Mouse (Mus musculus) CH12.LX (cell line): ENCODE measurements around the gene Fgf22. TPM values are rescaled to one million over a fixed set of nuclear protein-coding genes. Genes with fewer than 3 reads are reported as not detected.

ENCODE experiments used
- DNase-seq: peaks from one replicate; pipeline ENCODE4 v3.0.0-alpha.2; 2013; ENCODE audit errors: extremely low read depth
- H3K27ac ChIP-seq: 2 replicates; pipeline ENCODE4 v1.5.1; 2012; ENCODE audit warnings: low read depth, mild to moderate bottlenecking, control low read depth, moderate library complexity; ENCODE audit not compliant: insufficient read depth
- H3K27me3 ChIP-seq: replicated peaks from 2 replicates; pipeline ENCODE3; 2012; ENCODE audit warnings: inconsistent platforms
- H3K36me3 ChIP-seq, 2 experiments: replicated peaks in 1 of 2; 2 replicates each; pipeline versions ENCODE3 to v1.6.1; 2012; ENCODE audit warnings: inconsistent platforms in 1 of 2, low read length in 1 of 2, mild to moderate bottlenecking in 1 of 2, mixed read lengths in 1 of 2, moderate library complexity in 1 of 2; ENCODE audit not compliant: control insufficient read depth in 1 of 2, insufficient read depth in 1 of 2
- H3K4me1 ChIP-seq, 2 experiments: 2 replicates each; pipeline ENCODE4 v1.6.1; 2012; ENCODE audit warnings: inconsistent platforms in 1 of 2, moderate library complexity in 1 of 2; ENCODE audit not compliant: insufficient read depth in 2 of 2, control insufficient read depth in 1 of 2
- H3K4me2 ChIP-seq: 2 replicates; pipeline ENCODE4 v1.6.1; 2012; ENCODE audit warnings: low read depth, mild to moderate bottlenecking, control low read depth; ENCODE audit not compliant: poor library complexity, insufficient read depth, severe bottlenecking
- H3K4me3 ChIP-seq, 3 experiments: fragments of 150-350 bp in 1 of 3; sonication (generic) in 1 of 3; replicated peaks in 1 of 3; 2 replicates each; pipeline versions ENCODE3 to v1.5.1; 2011 to 2012; ENCODE audit warnings: low read depth in 2 of 3, low read length in 2 of 3, mild to moderate bottlenecking in 2 of 3, moderate library complexity in 2 of 3, control low read depth in 1 of 3, improper control_type of control experiment in 1 of 3, inconsistent platforms in 1 of 3, mixed read lengths in 1 of 3; ENCODE audit not compliant: poor library complexity in 1 of 3
- H3K79me2 ChIP-seq: replicated peaks from 2 replicates; pipeline ENCODE4 v1.6.1; 2012; ENCODE audit warnings: mild to moderate bottlenecking, moderate library complexity; ENCODE audit not compliant: control insufficient read depth, poor library complexity, insufficient read depth, severe bottlenecking; ENCODE audit errors: extremely low read depth
- H3K9ac ChIP-seq: 2 replicates; pipeline ENCODE4 v1.6.1; 2012; ENCODE audit warnings: low read depth, mild to moderate bottlenecking, control low read depth, moderate library complexity; ENCODE audit not compliant: insufficient read depth
- H3K9me3 ChIP-seq: replicated peaks from 2 replicates; pipeline ENCODE3; 2012; ENCODE audit warnings: low read length, inconsistent platforms, mixed read lengths
- CTCF ChIP-seq, 2 experiments: IDR thresholded peaks in 1 of 2; conservative IDR thresholded peaks in 1 of 2; 2 replicates each; pipeline ENCODE4 v1.5.1; 2011 to 2012; ENCODE audit warnings: low read depth in 2 of 2, low read length in 2 of 2, improper control_type of control experiment in 1 of 2, inconsistent platforms in 1 of 2, mild to moderate bottlenecking in 1 of 2, moderate library complexity in 1 of 2
- GABPA ChIP-seq: IDR thresholded peaks from 2 replicates; pipeline ENCODE4 v1.6.1; 2012; ENCODE audit warnings: low read depth, low read length, improper control_type of control experiment, inconsistent platforms; ENCODE audit not compliant: insufficient replicate concordance
- IRF4 ChIP-seq: IDR thresholded peaks from 2 replicates; pipeline ENCODE4 v1.6.1; 2014; ENCODE audit warnings: low read depth, mild to moderate bottlenecking, inconsistent platforms, low read length, improper control_type of control experiment
- JUN ChIP-seq: IDR thresholded peaks from 2 replicates; pipeline ENCODE4 v1.6.1; 2011; ENCODE audit warnings: low read depth, mild to moderate bottlenecking, low read length, improper control_type of control experiment, moderate library complexity; ENCODE audit not compliant: insufficient read depth
- MAFK ChIP-seq: IDR thresholded peaks from 2 replicates; pipeline ENCODE4 v1.6.1; 2011; ENCODE audit warnings: low read length, improper control_type of control experiment; ENCODE audit not compliant: insufficient replicate concordance
- MEF2A ChIP-seq: IDR thresholded peaks from 2 replicates; pipeline ENCODE4 v1.6.1; 2014; ENCODE audit warnings: low read depth, mild to moderate bottlenecking, inconsistent platforms, low read length, improper control_type of control experiment, borderline replicate concordance
- NRF1 ChIP-seq: IDR thresholded peaks from 2 replicates; pipeline ENCODE4 v1.6.1; 2014; ENCODE audit warnings: low read depth, mild to moderate bottlenecking, inconsistent platforms, low read length, improper control_type of control experiment, moderate library complexity
- POLR2A ChIP-seq: IDR thresholded peaks from 2 replicates; pipeline ENCODE4 v1.6.1; 2011; ENCODE audit warnings: low read depth, mild to moderate bottlenecking, improper control_type of control experiment, low read length
- RAD21 ChIP-seq: IDR thresholded peaks from 2 replicates; pipeline ENCODE4 v1.6.1; 2011; ENCODE audit warnings: low read depth, mild to moderate bottlenecking, low read length, improper control_type of control experiment, moderate library complexity
- RCOR1 ChIP-seq: conservative IDR thresholded peaks from 2 replicates; pipeline ENCODE4 v1.6.1; 2012; ENCODE audit warnings: low read depth, mild to moderate bottlenecking, inconsistent platforms, low read length, improper control_type of control experiment
- SMC3 ChIP-seq: IDR thresholded peaks from 2 replicates; pipeline ENCODE4 v1.6.1; 2011; ENCODE audit warnings: low read depth, low read length, improper control_type of control experiment
- TBP ChIP-seq: conservative IDR thresholded peaks from 2 replicates; pipeline ENCODE4 v1.6.1; 2011; ENCODE audit warnings: low read depth, low read length, improper control_type of control experiment
- USF2 ChIP-seq: conservative IDR thresholded peaks from 2 replicates; pipeline ENCODE4 v1.6.1; 2011; ENCODE audit warnings: low read depth, low read length, improper control_type of control experiment
- ZMIZ1 ChIP-seq: IDR thresholded peaks from 2 replicates; pipeline ENCODE4 v1.6.1; 2012; ENCODE audit warnings: low read depth, mild to moderate bottlenecking, inconsistent platforms, low read length, improper control_type of control experiment
- dilution Hi-C: fragments of 300-500 bp; cut with MboI; formaldehyde crosslinking; loops from 2 replicates; pipeline ENCODE4 v1.14.3; 2020; ENCODE audit warnings: low sequenced_read_pairs; ENCODE audit not compliant: extremely low pct_unique_long_range_greater_than_20kb, extremely low pct_ligation_motif_present
- in situ Hi-C: fragments of 300-500 bp; cut with MboI; formaldehyde crosslinking; loops from 3 replicates; pipeline ENCODE4 v1.14.3; 2019; ENCODE audit warnings: low sequenced_read_pairs, low pct_ligation_motif_present, low pct_unique_long_range_greater_than_20kb, mixed read lengths
- polyA plus RNA-seq: library from polyadenylated mRNA; unstranded; fragments of >175 nt; gene quantifications from 2 replicates; pipeline ENCODE4 v1.2.1, GENCODE M21; 2012; ENCODE audit warnings: low read depth; ENCODE audit not compliant: insufficient read length
- total RNA-seq, 2 experiments: library from RNA; depleted of rRNA; stranded (reverse); fragments of 300-350 nt in 1 of 2; fragments of >200 nt in 1 of 2; gene quantifications; 2 replicates each; pipeline ENCODE4 v1.2.3; 2012 to 2014

The Fgf22 gene
- total and polyA plus RNA-seq, 3 experiments = not detected

- in situ Hi-C loops = no loop called here
- no peak for DNase-seq
Measured at GRCm38 (mm10) chr10:79792339-79793040, 37.6 kb downstream of the Fgf22 start.

GRCm38 (mm10) chr10:79793051-79793737 is 38.3 kb downstream of the Fgf22 start, which contains the start of gene Palm:
Gene Palm, plus strand, starts transcription at chr10:79793572.
- Histone ChIP-seq H3K9me3 (peaks cover 3% of the 10 kb centered on the region), H3K79me2 (no peaks in the 10 kb centered on the region), H3K27me3 (peaks cover 40% of the 10 kb centered on the region), H3K9ac (peak within 1 kb of the TSS; percentile 62; the same call in 1 of the 2 replicates), H3K36me3 (no peaks in the 10 kb centered on the region), H3K4me3 (peak within 1 kb of the TSS; percentile 37 to 75 (median 54)), H3K4me1 (peaks cover 10 to 38% of the 10 kb centered on the region in 2 experiments), H3K27ac (no peak within 1 kb of the TSS), H3K4me2 (peak within 1 kb of the TSS; percentile 69)
- in situ Hi-C loops (no loop called here), dilution Hi-C loops (no loop called here)
- TF ChIP-seq POLR2A (peak; percentile 19; the same call in 1 of the 2 replicates), SMC3 (peak; percentile 64), RAD21 (peak; percentile 6), RCOR1 (no peak), IRF4 (0 out of 2 replicates have a peak, but pooled peaks have one; percentile 6), NRF1 (peak; percentile 60), CTCF (conservative IDR thresholded peaks at IDR 0.05 in 1 of 2, IDR thresholded peaks at IDR 0.05 in 1 of 2; ENCODE audit: low read depth in 2 of 2, low read length in 2 of 2) (peak in 1 of 2 experiments; percentile 76; a peak in 2 of 4 replicates), MEF2A (peak; percentile 33; the same call in 1 of the 2 replicates), USF2 (no peak), ZMIZ1 (no peak)
- DNase-seq = no peak

More at GRCm38 (mm10) chr10:79792339-79793040, 37.6 kb downstream of the Fgf22 start:
- Histone ChIP-seq H3K4me2 (no peak overlapping the region), H3K9ac (no peak overlapping the region), H3K9me3 (peaks cover 3% of the 10 kb centered on the region), H3K27me3 (peaks cover 40% of the 10 kb centered on the region), H3K4me3 (no peak overlapping the region), H3K27ac (no peak overlapping the region), H3K79me2 (no peaks in the 10 kb centered on the region), H3K4me1 (peaks cover 8 to 33% of the 10 kb centered on the region in 2 experiments; a peak in 3 of 4 replicates), H3K36me3 (no peaks in the 10 kb centered on the region)
- dilution Hi-C loops = no loop called here
- TF ChIP-seq TBP (0 out of 2 replicates have a peak, but pooled peaks have one; percentile 40), MAFK (peak; percentile 82), GABPA (no peak), JUN (no peak)
